Mouse (Mus musculus) olfactory bulb, adult 2 months (tissue): ENCODE data around the gene Mcl1. TPM values are rescaled to one million over a fixed set of nuclear protein-coding genes. Genes with fewer than 3 reads are reported as not detected.
A peak's percentile ranks its signal among the peaks of the same experiment; 100 is the strongest.
"Not testable (repeated sequence)": the region's sequence is repeated elsewhere in the genome, so short reads cannot be mapped to it uniquely, and the experiment has no call there.

ENCODE experiments used
- H3K27ac ChIP-seq: fragments of 200-500 bp; 2 replicates; pipeline ENCODE4 v1.5.1; 2012; ENCODE audit warnings: low read depth, low read length; ENCODE audit not compliant: insufficient read depth
- H3K4me1 ChIP-seq: fragments of 200-500 bp; 2 replicates; pipeline ENCODE4 v1.6.1; 2012; ENCODE audit warnings: low read length; ENCODE audit not compliant: control insufficient read depth, insufficient read depth
- H3K4me3 ChIP-seq: fragments of 200-500 bp; 2 replicates; pipeline ENCODE4 v1.5.1; 2012; ENCODE audit warnings: mild to moderate bottlenecking, low read depth, low read length, moderate library complexity; ENCODE audit not compliant: insufficient read depth
- CTCF ChIP-seq: fragments of 200-500 bp; IDR thresholded peaks from 2 replicates; pipeline ENCODE4 v1.5.1; 2012; ENCODE audit warnings: low read depth, mild to moderate bottlenecking, low read length, moderate library complexity; ENCODE audit not compliant: insufficient read depth
- POLR2A ChIP-seq: fragments of 200-500 bp; IDR thresholded peaks from 2 replicates; pipeline ENCODE4 v1.6.1; 2012; ENCODE audit warnings: mild to moderate bottlenecking, low read depth, low read length, moderate library complexity; ENCODE audit not compliant: insufficient read depth
- WGBS: fragments of 180-500 bp; shearing (Covaris S2); methylation state at CpG from one replicate; pipeline ENCODE4 v1.1.7; 2018; 5-methylcytosine and 5-hydroxymethylcytosine counted together
- polyA plus RNA-seq: library from polyadenylated mRNA; stranded (reverse); fragments of >200 nt; gene quantifications from 2 replicates; pipeline ENCODE4 v1.2.4, GENCODE M21; 2012; ENCODE audit warnings: low replicate concordance; ENCODE audit not compliant: missing spikeins, insufficient read depth, insufficient read length

Gene Mcl1
- polyA plus RNA-seq, 1 experiment, result 245 TPM

DNA sequence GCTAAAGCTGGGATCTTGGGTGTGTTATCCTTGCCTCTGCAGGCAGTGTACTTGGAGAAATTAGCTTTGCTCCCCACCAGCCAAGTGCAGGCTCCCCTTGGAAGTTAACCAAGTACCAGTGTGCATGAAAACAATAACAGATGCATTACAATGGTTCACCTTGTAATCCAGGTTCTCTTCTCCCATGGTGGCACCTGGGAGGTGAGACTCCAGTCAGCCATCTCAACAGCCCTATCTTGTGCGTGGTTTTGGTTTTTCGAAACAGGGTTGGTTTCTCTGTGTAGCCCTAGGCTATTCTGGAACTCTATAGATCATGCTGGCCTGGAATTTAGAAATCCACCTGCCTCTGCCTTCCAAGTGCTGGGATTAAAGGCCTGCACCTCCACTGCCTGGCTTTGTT lies 4.9 kb downstream of the Mcl1 start:
- no peak for TF ChIP-seq CTCF
- no peak for TF ChIP-seq POLR2A

DNA sequence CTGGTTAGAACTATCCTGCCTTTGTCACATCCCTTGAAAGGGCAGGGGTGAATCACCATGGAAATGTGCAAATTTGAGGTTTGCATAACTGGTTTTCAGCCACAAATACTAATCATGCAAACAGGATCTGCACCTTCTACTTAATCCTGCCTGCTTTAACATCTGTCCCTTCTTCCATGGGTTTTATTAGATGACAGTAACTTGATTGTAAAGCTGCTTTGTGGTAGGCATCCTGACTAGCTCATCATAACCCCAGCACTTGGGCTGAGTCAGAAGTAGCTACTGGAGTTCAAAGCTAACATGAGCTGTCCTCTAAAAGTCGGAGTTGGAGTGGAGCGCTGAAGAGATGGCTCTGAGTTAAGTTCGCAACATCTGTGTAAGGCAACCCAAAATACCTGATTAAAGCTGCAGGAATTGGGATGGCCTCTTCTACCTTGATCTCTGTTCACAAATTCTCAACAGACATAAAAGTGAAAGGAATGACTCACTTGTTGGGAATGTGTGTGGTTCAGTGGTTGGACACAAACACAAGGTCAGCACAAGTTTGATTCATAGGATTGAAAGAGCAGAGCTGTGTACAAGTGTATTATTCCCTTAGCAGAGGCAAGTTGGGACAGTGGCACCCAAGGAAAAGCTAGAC lies 5.5 kb downstream of the Mcl1 start:
- peak overlapping the region; percentile 48; the same call in 1 of the 2 replicates for H3K27ac ChIP-seq
- H3K4me3 ChIP-seq, result no peak overlapping the region
- TF ChIP-seq POLR2A (no peak), CTCF (no peak)
- 72% methylated on average over 3 of the region's 3 CpGs for WGBS
- peaks cover 18% of the 10 kb centered on the region for H3K4me1 ChIP-seq

More for the DNA sequence above, 4.9 kb downstream of the Mcl1 start:
- 71% methylated on average over 2 of the region's 2 CpGs for whole genome bisulfite sequencing
- Histone ChIP-seq H3K27ac (no peak overlapping the region), H3K4me3 (no peak overlapping the region), H3K4me1 (peaks cover 16% of the 10 kb centered on the region)

- peaks cover 23% of the 10 kb centered on the region for H3K4me1 ChIP-seq
- 90% methylated on average over 4 of the region's 4 CpGs for WGBS
- no peak overlapping the region for H3K4me3 ChIP-seq
- no peak overlapping the region for H3K27ac ChIP-seq
- TF ChIP-seq CTCF (no peak), POLR2A (no peak)
Observed at GRCm38 (mm10) chr3:95664940-95665352, 6.4 kb downstream of the Mcl1 start.

DNA sequence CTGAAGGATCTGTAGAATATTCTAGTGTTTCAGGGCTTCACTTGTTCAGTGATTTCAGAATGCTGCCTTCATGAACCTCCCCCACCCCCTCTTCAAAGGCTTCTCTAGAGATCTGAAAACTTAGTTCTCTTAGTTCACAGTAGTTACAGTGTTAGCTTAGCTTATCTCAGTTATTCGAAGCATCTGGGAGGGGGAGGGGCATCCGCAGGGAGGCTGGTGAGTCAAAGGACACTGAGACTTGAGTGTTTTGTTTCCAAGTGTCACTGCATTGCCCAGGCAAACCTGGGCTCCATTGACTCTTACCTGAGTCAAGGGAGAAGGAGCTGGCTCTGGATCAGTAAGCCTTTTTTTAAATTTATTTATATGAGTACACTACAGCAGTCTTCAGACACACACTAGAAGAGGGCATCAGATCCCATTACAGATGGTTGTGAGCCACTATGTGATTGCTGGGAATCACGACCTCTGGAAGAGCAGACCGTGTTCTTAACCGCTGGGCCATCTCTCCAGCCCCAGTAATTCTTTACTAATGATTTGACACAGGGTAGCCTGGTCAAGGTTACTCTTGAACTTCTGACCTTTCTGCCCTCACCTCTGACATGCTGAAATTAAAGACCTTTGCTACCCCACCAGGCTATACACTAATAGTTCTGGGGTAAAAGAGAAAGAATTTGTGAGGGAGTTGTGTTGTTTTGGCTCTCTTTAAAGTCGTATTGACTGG lies 7.7 kb downstream of the Mcl1 start:
- Histone ChIP-seq H3K4me1 (peaks cover 23% of the 10 kb centered on the region), H3K27ac (no peak overlapping the region), H3K4me3 (no peak overlapping the region)
- TF ChIP-seq CTCF, result no peak
- no peak for TF ChIP-seq POLR2A
- 64% methylated on average over 6 of the region's 6 CpGs for WGBS

DNA sequence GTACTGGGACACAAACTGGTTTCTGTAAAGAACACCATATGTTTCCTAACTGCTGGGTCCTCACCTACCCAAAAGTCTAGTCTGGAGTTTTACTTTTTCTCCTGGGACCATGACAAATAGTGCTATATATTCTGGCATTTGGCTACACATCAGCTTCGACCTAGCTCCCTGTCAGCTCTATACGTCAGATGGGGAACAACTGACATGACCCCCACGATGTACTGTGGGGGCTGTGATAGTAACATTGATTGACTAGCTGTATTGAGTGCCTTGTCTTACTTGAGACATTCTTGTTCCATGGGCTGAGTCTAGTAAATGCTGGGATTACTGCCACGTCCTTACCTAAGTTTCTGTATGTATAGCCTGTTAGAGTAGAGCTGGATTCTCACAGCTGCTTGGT lies 8.9 kb downstream of the Mcl1 start:
- TF ChIP-seq CTCF, result no peak
- no peak for TF ChIP-seq POLR2A
- Histone ChIP-seq H3K4me3 (no peak overlapping the region), H3K27ac (peak overlapping the region; percentile 57; the same call in 1 of the 2 replicates), H3K4me1 (peaks cover 25% of the 10 kb centered on the region)
- WGBS, result 37% methylated on average over 4 of the region's 4 CpGs

GRCm38 (mm10) chr3:95668026-95668425 lies 9.4 kb downstream of the Mcl1 start:
- 5% methylated on average over 7 of the region's 7 CpGs for WGBS
- H3K27ac ChIP-seq, result peak overlapping the region; percentile 57
- H3K4me1 ChIP-seq, result peaks cover 27% of the 10 kb centered on the region
- H3K4me3 ChIP-seq, result no peak overlapping the region
- TF ChIP-seq CTCF (no peak), POLR2A (no peak)

DNA sequence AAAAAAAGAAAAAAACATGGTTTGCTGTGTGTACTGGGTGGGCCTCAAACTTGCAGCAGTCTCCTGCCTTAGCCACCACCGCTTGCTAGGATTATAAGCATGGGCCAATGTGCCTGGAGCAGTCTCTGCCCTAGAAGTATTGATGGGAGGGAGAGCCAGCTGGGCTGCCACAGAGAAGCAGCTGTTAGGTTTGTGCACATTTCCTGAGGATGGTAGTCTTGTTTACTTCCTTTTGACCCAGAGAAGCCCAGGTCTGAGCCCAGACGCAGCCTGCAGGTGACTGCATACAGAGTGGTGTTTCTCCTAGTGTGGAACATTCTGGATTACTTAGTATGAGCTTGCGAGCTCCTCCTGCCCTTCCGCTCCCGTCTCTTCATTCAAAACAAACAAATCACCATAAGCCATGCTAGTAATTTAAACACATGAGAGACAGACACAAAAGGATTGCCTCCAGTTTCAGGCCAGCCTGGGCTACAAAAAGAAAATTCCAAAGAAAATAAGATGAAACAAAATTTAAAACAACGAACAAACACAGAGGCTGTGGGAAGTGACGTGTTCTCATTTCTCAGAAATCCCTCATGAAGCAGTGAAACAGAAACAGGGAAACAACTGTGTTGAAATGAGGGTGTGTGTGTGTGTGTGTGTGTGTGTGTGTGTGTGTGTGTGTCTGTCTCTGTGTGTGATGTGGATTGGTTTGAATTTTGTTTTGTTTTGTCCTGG lies 10.2 kb downstream of the Mcl1 start:
- WGBS, result 58% methylated on average over 7 of the region's 7 CpGs
- Histone ChIP-seq H3K4me1 (peaks cover 34% of the 10 kb centered on the region), H3K27ac (peak overlapping the region; percentile 57; the same call in 1 of the 2 replicates), H3K4me3 (no peak overlapping the region)
- TF ChIP-seq CTCF (no peak), POLR2A (no peak)

DNA sequence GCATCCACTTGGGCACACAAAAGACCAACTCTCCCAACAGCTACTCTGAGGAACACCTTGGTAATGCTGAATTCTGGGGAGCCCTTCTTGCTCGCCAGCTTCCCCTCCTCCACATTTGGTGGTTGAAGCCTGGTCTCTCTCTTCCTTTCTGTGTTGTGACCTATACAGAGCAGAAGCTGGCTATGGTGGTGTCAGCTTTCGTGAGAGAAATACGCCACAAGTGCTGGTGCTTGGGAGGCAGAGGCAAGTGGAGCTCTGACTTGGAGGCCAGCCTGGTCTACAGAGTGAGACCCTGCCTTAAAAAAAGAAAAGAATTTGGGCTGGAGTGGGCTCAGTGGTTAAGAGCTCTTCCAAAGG lies 10.7 kb downstream of the Mcl1 start:
- WGBS, result 92% methylated on average over 3 of the region's 3 CpGs

DNA sequence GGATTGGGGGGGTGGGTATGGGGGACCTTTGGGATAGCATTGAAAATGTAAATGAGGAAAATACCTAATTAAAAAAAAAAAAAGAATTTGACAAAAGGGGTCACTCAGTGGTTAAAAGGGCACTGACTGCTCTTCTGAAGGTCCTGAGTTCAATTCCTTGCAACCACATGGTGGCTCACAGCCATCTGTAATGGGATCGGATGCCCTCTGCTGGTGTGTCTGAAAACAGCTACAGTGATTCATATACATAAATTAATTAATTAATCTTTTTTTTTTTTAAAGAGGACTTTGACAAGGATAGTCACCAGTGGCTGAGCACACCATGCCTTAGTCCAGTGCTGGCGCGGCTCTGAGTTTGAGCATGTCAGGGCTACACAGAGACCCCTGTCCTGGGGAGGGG lies 11.8 kb downstream of the Mcl1 start:
- not testable (repeated sequence) for H3K4me3 ChIP-seq, H3K27ac ChIP-seq
- WGBS, result 92% methylated on average over 3 of the region's 3 CpGs
- peaks cover 44% of the 10 kb centered on the region for H3K4me1 ChIP-seq

More for the DNA sequence above, 10.7 kb downstream of the Mcl1 start:
- peak overlapping the region; percentile 57; the same call in 1 of the 2 replicates for H3K27ac ChIP-seq
- no peak for TF ChIP-seq CTCF
- H3K4me3 ChIP-seq, result no peak overlapping the region
- H3K4me1 ChIP-seq, result peaks cover 39% of the 10 kb centered on the region
